Mouse (Mus musculus): Measurements from ENCODE around the gene Rab3gap2. TPM values are rescaled to one million over a fixed set of nuclear protein-coding genes. Genes with fewer than 3 reads are reported as not detected.

Gene Rab3gap2
- polyA plus RNA-seq, 1 experiment from 2014 or later: 16.6 TPM

MicroRNAs encoded within 50 kb of the gene (microRNA counts, 519-probe panel; counts per million panel counts)
- microRNA mmu-miR-194 (2,253 counts per million, percentile 41 among the panel's probes with 10 or more counts), microRNA mmu-miR-664 (820 counts per million, percentile 2 among the panel's probes with 10 or more counts)

Small RNA genes within 50 kb of the gene (microRNA-seq; reads per million reads assigned to microRNA genes)
- gene Mir194-1 (62.4 reads per million, percentile 46 among the genes with 10 or more reads in this experiment), gene Mir215 (582 reads per million, percentile 73 among the genes with 10 or more reads in this experiment), gene Mir664 (19.0 reads per million, percentile 34 among the genes with 10 or more reads in this experiment)

Other genes with a start within 250 kb of the Rab3gap2 start
- gene Mark1, start 204.5 kb upstream of the Rab3gap2 start, polyA plus RNA-seq (2015; fragmentation: Nextera tagmentation; extraction: Ambion mirVana): 1.6 TPM in 2 replicates
- 40.5 and 42.6 TPM in 2 replicates for gene Iars2, start 125.3 kb downstream of the Rab3gap2 start, polyA plus RNA-seq (2015; fragmentation: Nextera tagmentation; extraction: Ambion mirVana)
- 26.9 and 33.6 TPM in 2 replicates for gene Bpnt1, start 128.0 kb downstream of the Rab3gap2 start, polyA plus RNA-seq (2015; fragmentation: Nextera tagmentation; extraction: Ambion mirVana)
- gene Eprs, start 158.9 kb downstream of the Rab3gap2 start, polyA plus RNA-seq (2015; fragmentation: Nextera tagmentation; extraction: Ambion mirVana): 95.8 and 104 TPM in 2 replicates

Measured in heart, embryonic 16.5 days (tissue).